Mouse (Mus musculus) liver, embryonic 13.5 days (tissue): ENCODE results near the gene Mylk4. TPM values are rescaled to one million over a fixed set of nuclear protein-coding genes. Genes with fewer than 3 reads are reported as not detected.
A peak's percentile ranks its signal among the peaks of the same experiment; 100 is the strongest.

Source experiments
- ATAC-seq: fragments of 200-750 bp; cut with Nextera tagmentation; 2 replicates; pipeline ENCODE4 v1.8.0; 2017; ENCODE audit warnings: low read depth, mild to moderate bottlenecking, moderate number of reproducible peaks, moderate library complexity
- DNase-seq: peaks from one replicate; pipeline ENCODE4 v3.0.0; 2022
- H3K27ac ChIP-seq: fragments of 300-500 bp; sonication (generic); 2 replicates; pipeline ENCODE4 v1.5.1; 2015; ENCODE audit warnings: moderate library complexity, mild to moderate bottlenecking, inconsistent platforms
- H3K27me3 ChIP-seq: fragments of 300-500 bp; sonication (generic); 2 replicates; pipeline ENCODE4 v1.6.1; 2015; ENCODE audit warnings: mild to moderate bottlenecking, inconsistent platforms
- H3K36me3 ChIP-seq: fragments of 300-500 bp; sonication (generic); 2 replicates; pipeline ENCODE4 v1.6.1; 2015; ENCODE audit warnings: mild to moderate bottlenecking, inconsistent platforms
- H3K4me1 ChIP-seq: fragments of 300-500 bp; sonication (generic); replicated peaks from 2 replicates; pipeline ENCODE4 v1.6.1; 2015; ENCODE audit warnings: inconsistent platforms
- H3K4me2 ChIP-seq: fragments of 300-500 bp; sonication (generic); 2 replicates; pipeline ENCODE4 v1.6.1; 2015; ENCODE audit warnings: inconsistent platforms, mild to moderate bottlenecking, moderate library complexity
- H3K4me3 ChIP-seq: fragments of 300-500 bp; sonication (generic); replicated peaks from 2 replicates; pipeline ENCODE4 v1.5.1; 2015; ENCODE audit warnings: mild to moderate bottlenecking, inconsistent platforms
- H3K9ac ChIP-seq: fragments of 300-500 bp; sonication (generic); 2 replicates; pipeline ENCODE4 v1.6.1; 2015; ENCODE audit warnings: mild to moderate bottlenecking, inconsistent platforms
- H3K9me3 ChIP-seq: fragments of 300-500 bp; sonication (generic); replicated peaks from 2 replicates; pipeline ENCODE4 v1.6.1; 2016; ENCODE audit warnings: inconsistent platforms
- WGBS: fragments of 180-500 bp; shearing (Covaris S2); methylation state at CpG from one replicate; pipeline ENCODE4 v1.1.7; 2015; ENCODE audit not compliant: insufficient replicate concordance; 5-methylcytosine and 5-hydroxymethylcytosine counted together
- polyA plus RNA-seq: library from polyadenylated mRNA; unstranded; fragments of >200 nt; fragmentation: Nextera tagmentation; extraction: Ambion mirVana; gene quantifications from 2 replicates; pipeline ENCODE4 v1.2.1, GENCODE M21; 2015

Gene Mylk4
- polyA plus RNA-seq: 0.02 and 0.06 TPM in 2 replicates

DNA sequence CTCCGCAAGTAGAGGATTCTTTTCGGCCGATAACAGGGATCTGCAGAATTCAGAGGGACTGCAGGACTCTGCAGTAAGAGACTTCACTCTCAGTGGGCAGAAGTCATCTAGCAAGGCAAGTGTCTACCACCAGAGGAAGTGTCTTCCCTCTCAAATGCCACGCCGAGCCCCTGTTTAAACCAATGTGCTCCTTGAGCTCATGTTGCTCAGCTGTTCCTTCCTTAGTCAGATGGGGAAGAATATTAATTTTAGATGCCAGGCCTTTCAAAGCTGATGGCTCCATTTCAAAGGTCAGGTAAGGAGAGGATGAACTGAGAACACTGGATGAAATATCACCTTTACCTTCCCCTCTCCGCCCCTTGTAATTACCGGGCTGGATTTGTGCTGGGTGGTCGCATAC lies at the start of gene Mylk4:
Gene Mylk4 (minus strand): TSS at position 139 of the 400 bp plus-strand sequence.
- H3K4me3 ChIP-seq: no peak within 1 kb of the TSS
- WGBS: 65% methylated on average over 8 of the region's 8 CpGs
- no peaks in the 10 kb centered on the region for H3K36me3 ChIP-seq
- no peak within 1 kb of the TSS for H3K27ac ChIP-seq
- H3K9me3 ChIP-seq: no peaks in the 10 kb centered on the region
- no peak within 1 kb of the TSS for H3K4me2 ChIP-seq
- ATAC-seq: no peak
- H3K4me1 ChIP-seq: no peaks in the 10 kb centered on the region
- no peak within 1 kb of the TSS for H3K9ac ChIP-seq
- H3K27me3 ChIP-seq: no peaks in the 10 kb centered on the region
- DNase-seq: no peak

DNA sequence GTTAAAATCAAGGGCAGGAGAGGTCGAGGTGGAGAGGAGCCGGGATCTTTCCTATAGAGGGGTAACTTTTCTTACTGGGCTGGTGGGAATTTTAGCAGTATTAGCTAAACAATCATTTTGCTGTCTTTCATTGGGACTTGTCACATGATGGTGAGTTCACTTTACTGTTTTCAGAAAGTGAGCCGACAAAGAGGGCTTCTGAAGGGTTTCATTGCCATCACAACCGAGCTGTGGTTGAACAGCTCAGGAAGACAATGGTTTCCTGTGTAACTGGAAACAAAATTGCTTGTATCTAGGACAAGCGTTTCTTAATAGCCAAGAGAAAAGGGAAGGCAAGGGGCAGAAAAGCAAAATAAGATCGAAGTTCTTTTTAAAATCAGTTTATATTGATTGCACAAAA lies 49.5 kb upstream of the Mylk4 start:
- Histone ChIP-seq H3K27me3 (no peaks in the 10 kb centered on the region), H3K4me3 (no peak overlapping the region), H3K9ac (no peak overlapping the region), H3K27ac (no peak overlapping the region), H3K36me3 (no peaks in the 10 kb centered on the region), H3K9me3 (no peaks in the 10 kb centered on the region), H3K4me2 (no peak overlapping the region), H3K4me1 (peaks cover 10% of the 10 kb centered on the region)
- ATAC-seq (no peak), DNase-seq (no peak)
- WGBS: 20% methylated on average over 6 of the region's 6 CpGs

DNA sequence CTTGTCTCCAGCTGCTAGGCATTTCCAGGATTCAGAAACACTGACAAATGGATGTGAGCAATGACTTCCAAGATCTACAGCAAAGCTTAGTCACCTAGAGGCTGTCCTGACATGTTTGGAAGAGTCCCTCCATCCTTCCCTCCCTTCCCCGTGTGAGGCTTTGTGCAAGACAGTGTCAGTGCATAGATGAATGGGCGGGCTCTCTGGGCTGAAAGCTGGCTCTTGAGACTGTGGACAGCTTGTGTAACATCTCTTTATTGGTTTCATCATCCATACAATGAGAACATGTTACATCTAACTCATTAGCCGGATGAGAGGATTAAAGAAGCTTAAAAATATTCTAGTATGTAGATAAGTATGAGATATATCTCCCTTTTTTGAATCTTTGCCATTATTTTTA lies 49.0 kb upstream of the Mylk4 start:
- H3K27ac ChIP-seq: no peak overlapping the region; the same call in 1 of the 2 replicates
- peaks cover 13% of the 10 kb centered on the region for H3K4me1 ChIP-seq
- H3K9ac ChIP-seq: no peak overlapping the region
- DNase-seq (no peak), ATAC-seq (no peak)
- no peak overlapping the region for H3K4me2 ChIP-seq
- no peak overlapping the region for H3K4me3 ChIP-seq
- no peaks in the 10 kb centered on the region for H3K9me3 ChIP-seq
- no peaks in the 10 kb centered on the region for H3K36me3 ChIP-seq
- H3K27me3 ChIP-seq: no peaks in the 10 kb centered on the region
- WGBS: 37% methylated on average over 3 of the region's 3 CpGs

DNA sequence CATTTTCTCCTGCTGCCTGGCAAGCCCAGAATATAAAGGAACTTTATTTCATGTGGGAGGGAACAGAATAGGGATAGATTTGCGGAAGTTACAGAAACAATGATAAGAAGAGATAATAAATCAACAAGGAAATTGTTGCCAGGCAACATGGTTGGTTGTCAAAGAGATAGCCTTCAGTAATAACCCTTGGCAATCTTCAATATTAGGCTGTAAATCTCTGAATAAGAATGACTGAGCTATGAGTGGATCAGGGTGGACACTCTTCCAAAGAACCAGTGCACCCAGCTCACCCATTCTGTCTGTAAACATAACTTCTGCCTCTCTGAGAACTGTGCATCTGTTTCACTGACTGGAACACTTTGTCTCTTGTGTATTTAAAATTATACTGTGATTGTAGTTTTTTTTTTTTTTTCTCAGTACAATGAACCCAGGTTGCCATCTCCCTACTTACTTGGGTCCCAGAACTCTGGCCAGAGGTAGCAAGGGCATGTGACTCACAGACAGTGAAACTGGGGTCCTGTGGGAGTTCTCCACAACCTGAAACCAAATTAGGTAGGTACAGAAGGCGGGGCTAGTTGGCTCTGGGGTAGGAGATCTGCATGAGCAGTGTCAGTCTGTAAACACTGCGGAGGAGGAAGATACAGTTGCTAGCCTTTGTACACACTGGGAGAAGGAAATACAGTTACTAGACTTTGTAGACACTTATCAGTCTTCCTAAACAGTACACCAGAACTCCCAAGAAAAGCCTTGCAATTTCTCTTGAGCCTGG lies 47.9 kb upstream of the Mylk4 start:
- Histone ChIP-seq H3K9ac (no peak overlapping the region), H3K4me3 (no peak overlapping the region), H3K4me2 (no peak overlapping the region), H3K27me3 (no peaks in the 10 kb centered on the region), H3K36me3 (no peaks in the 10 kb centered on the region), H3K4me1 (peaks cover 13% of the 10 kb centered on the region), H3K27ac (no peak overlapping the region), H3K9me3 (no peaks in the 10 kb centered on the region)
- ATAC-seq (no peak), DNase-seq (no peak)
- 52% methylated on average over 3 of the region's 3 CpGs for WGBS

DNA sequence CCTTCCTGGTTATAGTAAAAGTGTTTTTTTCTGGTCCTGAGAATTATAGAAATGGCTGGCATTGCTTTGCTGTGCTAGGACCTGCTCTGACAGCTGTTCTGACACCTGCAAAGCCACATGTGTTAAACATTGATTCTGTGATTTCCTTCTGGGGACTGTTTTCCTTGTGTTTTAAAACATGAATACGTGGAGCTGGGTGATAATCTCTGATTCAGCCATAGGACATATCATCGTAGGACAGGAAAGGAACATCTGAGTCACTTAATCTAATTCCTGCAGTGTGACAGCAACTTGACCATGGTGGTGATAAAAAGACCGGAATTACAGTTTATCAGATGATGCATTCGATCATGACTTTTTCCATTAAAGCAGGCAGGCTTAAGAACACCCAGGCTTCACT lies 45.1 kb upstream of the Mylk4 start:
- Histone ChIP-seq H3K9me3 (no peaks in the 10 kb centered on the region), H3K9ac (no peak overlapping the region), H3K27me3 (no peaks in the 10 kb centered on the region), H3K27ac (no peak overlapping the region), H3K36me3 (no peaks in the 10 kb centered on the region), H3K4me1 (peaks cover 13% of the 10 kb centered on the region), H3K4me2 (no peak overlapping the region), H3K4me3 (no peak overlapping the region)
- no peak for DNase-seq
- WGBS: 14% methylated on average over 4 of the region's 4 CpGs
- ATAC-seq: no peak

DNA sequence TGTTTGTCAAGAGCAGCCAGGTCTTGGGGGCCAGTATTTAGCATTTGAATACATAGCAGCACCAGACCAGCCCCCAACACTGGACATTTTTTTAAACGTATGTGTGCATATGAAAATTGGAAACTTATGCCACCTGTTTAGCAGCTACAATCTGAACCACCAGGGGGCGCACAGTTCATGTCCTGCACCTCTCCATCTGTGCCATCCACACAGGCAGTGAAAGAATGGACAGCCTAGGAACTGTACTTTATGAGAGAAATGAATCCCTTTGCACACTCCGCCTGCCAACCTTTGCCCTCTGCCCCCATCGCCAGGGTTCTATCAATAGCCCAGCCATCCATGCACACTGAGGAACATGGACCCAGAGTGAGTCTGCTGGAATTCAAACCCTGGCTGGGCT lies 44.2 kb upstream of the Mylk4 start:
- Histone ChIP-seq H3K4me1 (peaks cover 13% of the 10 kb centered on the region), H3K9ac (no peak overlapping the region), H3K27me3 (no peaks in the 10 kb centered on the region), H3K27ac (no peak overlapping the region), H3K4me3 (no peak overlapping the region), H3K36me3 (peaks cover 5% of the 10 kb centered on the region; the same call in 1 of the 2 replicates), H3K9me3 (no peaks in the 10 kb centered on the region), H3K4me2 (no peak overlapping the region)
- ATAC-seq (peak; percentile 57), DNase-seq (peak; percentile 38)
- 36% methylated on average over 4 of the region's 4 CpGs for WGBS

DNA sequence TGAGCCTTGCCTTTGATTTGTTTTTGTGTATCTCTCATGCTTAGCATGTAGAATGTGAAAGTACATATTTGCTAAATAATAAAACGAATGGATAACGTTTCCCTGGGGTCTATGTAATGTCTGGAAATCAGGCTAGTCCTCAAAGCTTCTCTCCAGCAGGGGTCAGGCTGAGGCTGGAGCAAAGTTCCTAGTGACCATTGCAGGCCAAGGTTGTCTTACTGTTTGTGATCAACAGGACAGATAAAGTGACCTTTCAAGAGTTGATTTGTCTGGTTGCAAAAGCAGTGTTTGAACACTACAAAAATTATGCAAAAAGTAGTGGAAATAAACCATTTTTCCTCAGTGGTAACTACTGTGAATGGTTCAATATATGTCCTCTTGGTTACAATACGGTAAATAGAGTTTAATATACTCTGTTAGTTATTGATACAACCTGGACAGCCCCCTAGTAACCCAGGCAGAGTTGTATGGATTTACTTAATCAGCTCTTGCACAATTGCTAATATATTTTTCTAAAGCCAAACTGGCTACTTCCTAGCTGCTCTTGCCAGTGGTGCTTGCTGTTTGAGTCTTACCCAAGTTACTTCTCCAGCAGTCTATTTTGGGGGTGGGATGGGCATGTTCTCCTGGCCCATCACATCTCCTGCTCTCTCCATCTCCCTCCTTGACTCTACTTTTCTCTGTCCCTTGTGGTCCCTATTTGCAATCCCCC lies 43.5 kb upstream of the Mylk4 start:
- no peak overlapping the region for H3K4me3 ChIP-seq
- no peak for ATAC-seq
- H3K4me1 ChIP-seq: peaks cover 13% of the 10 kb centered on the region
- no peaks in the 10 kb centered on the region for H3K27me3 ChIP-seq
- peaks cover 5% of the 10 kb centered on the region; the same call in 1 of the 2 replicates for H3K36me3 ChIP-seq
- no peak overlapping the region for H3K4me2 ChIP-seq
- WGBS: 56% methylated on average over 3 of the region's 3 CpGs
- no peak overlapping the region for H3K9ac ChIP-seq
- no peak for DNase-seq
- H3K27ac ChIP-seq: no peak overlapping the region
- H3K9me3 ChIP-seq: no peaks in the 10 kb centered on the region

DNA sequence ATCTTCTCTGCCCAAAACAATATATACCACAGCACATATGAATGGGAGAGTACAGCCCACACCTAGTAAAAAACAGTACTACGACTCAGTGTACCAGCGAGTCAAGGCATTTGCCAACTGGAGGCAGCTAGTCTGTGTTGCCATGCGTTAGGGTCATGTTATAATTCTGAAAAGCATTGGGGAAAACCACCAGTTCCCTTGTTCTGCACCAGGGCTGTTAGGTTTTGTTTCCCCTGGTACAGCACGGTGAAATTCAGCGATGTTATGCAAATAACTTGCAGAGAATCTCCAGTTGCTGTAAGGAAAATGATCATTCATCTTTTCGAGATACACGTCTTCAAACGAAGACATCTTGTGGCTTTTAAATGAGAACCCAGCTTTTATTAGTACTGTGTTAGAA lies 41.8 kb upstream of the Mylk4 start:
- H3K27ac ChIP-seq: no peak overlapping the region
- WGBS: 76% methylated on average over 8 of the region's 8 CpGs
- H3K4me2 ChIP-seq: no peak overlapping the region

DNA sequence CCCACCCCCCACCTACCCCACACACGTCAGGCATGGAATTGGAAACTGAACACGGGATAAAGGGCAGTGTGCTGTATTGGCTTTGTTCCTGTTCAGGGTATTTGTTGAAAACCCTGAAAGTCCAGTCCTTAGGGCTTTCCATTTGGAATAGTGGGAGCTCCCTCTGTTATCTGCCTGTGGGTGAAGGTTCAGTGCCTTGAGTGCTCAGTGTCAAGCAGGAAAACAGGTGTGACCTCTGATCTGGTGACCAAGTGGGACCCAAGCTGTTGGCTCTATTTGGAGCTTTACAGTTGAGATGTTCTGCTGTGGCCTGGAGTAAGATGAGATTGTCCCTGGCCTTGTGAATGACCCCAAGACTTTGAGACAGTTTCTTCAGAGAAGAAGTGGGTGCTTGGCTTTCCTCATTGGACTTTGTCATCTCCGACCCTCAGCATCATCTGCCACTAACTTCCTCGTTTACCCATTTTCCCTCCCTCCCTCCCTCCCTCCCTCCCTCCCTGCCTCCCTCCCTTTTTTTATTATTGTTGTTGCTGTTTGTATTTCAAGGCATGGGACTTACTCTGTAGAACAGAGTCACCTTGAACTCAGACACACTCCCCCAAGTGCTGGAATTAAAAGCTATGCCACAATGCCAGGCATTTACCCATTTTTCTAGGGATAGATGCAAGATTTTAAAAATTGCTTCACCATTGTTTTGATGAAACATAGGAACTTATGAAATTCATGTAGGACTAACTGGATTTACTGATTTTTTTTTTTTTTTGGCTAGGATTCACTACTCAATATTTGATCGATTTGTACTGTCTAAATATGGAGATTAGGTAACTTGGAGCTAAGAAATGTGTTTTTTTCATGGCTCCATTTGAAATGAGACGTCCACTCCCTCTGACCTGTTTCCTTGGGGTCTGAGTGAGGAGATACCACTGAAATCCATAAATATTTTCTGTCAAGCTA lies 40.9 kb upstream of the Mylk4 start:
- Histone ChIP-seq H3K4me1 (peaks cover 10% of the 10 kb centered on the region), H3K9ac (no peak overlapping the region), H3K36me3 (peaks cover 29% of the 10 kb centered on the region), H3K4me2 (no peak overlapping the region), H3K27me3 (no peaks in the 10 kb centered on the region), H3K9me3 (no peaks in the 10 kb centered on the region), H3K27ac (no peak overlapping the region), H3K4me3 (no peak overlapping the region)
- DNase-seq (no peak), ATAC-seq (peak; percentile 22; the same call in 1 of the 2 replicates)
- 69% methylated on average over 6 of the region's 6 CpGs for WGBS

More for the DNA sequence above, 41.8 kb upstream of the Mylk4 start:
- H3K4me1 ChIP-seq: peaks cover 10% of the 10 kb centered on the region
- peaks cover 20% of the 10 kb centered on the region for H3K36me3 ChIP-seq
- H3K9ac ChIP-seq: no peak overlapping the region
- no peak overlapping the region for H3K4me3 ChIP-seq
- ATAC-seq (no peak), DNase-seq (no peak)
- no peaks in the 10 kb centered on the region for H3K9me3 ChIP-seq
- H3K27me3 ChIP-seq: no peaks in the 10 kb centered on the region

DNA sequence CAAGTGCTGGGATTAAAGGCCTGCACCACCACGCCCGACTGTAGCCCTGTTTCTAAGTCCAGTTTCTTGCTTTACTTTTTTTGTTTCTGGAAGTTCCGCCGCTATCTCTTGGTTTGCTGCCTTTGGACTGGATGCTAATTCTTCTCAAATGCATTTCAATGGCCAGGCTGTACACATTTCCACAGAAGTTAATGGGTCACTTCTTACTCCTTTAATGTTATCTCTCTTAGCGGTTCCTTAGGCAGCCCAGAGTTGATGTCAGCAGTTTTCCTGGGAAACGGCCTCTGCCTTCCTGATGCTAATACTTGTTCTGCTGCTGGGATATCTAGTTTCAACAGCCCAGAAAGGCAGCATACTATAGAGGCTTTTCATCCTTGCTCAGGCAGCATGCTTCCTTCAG lies 39.4 kb upstream of the Mylk4 start:
- Histone ChIP-seq H3K4me1 (0 out of 2 replicates have a peak, but pooled peaks cover 1% of the 10 kb centered on the region), H3K4me2 (no peak overlapping the region), H3K9me3 (no peaks in the 10 kb centered on the region), H3K27me3 (no peaks in the 10 kb centered on the region), H3K27ac (no peak overlapping the region), H3K36me3 (peaks cover 42% of the 10 kb centered on the region), H3K4me3 (no peak overlapping the region), H3K9ac (no peak overlapping the region)
- no peak for ATAC-seq
- 84% methylated on average over 6 of the region's 6 CpGs for WGBS
- DNase-seq: no peak

DNA sequence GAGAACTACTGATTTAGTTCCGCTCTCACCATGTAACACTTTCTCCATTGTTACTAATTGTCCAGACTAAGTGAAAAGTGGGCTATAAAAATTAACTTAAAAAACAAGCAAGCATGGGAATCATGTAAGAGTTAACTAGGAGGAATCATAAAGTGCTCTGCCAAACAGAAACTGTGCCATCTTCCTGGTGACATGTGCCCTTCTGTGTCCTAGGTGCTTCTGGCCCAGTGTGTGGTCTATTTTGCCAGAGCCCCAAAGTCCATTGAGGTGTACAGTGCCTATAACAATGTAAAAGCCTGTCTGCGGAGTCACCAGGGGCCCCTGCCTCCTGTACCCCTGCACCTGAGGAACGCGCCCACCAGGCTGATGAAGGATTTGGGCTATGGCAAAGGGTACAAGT lies 37.9 kb upstream of the Mylk4 start:
- H3K36me3 ChIP-seq: peaks cover 54% of the 10 kb centered on the region
- H3K27ac ChIP-seq: no peak overlapping the region
- no peak overlapping the region for H3K9ac ChIP-seq
- H3K4me2 ChIP-seq: no peak overlapping the region
- H3K4me1 ChIP-seq: no peaks in the 10 kb centered on the region
- H3K4me3 ChIP-seq: no peak overlapping the region
- no peaks in the 10 kb centered on the region for H3K27me3 ChIP-seq
- ATAC-seq (no peak), DNase-seq (no peak)
- H3K9me3 ChIP-seq: no peaks in the 10 kb centered on the region
- WGBS: 86% methylated on average over 4 of the region's 4 CpGs
